Comparison of ENCODE assay signal across 10 mouse cellular contexts in genomic region chrX:100740785-100741184, GRCm38 (mm10). TPM values are rescaled to one million over a fixed set of nuclear protein-coding genes. Genes with fewer than 3 reads are reported as not detected.
DNase-seq lines count a peak whose midpoint lies in the region; ATAC-seq lines count a peak whose summit lies in the region.
"Had no signal": no experiment of that assay in that cellular context is flagged by ENCODE, and none has a peak within 500 bp of the region (broad histone marks: within the 10 kb centered on the region; RNA-seq: fewer than 3 reads in every experiment).

No protein-coding gene starts in this region.

- peak; percentile 20 for DNase-seq in right cerebral cortex, adult 18-20 months
- DNase-seq in right cerebral cortex, postnatal 25 days: no peak
- peak; percentile 61 to 75 for DNase-seq in heart, adult 18-20 months
- DNase-seq in heart, postnatal 25 days (ENCODE audit: low spot score): peak; percentile 6
- no peak for DNase-seq in spleen, postnatal 36 days (ENCODE audit: low spot score in 2 of 2)
- DNase-seq in yolk sac, embryonic 10.5 days (ENCODE audit: low spot score): no peak
- DNase-seq: cerebellum, postnatal 25 days; kidney, postnatal 36 days; thymus, postnatal 4 days had no signal

- no peak for ATAC-seq in megakaryocyte-erythroid progenitor cell, adult 5-6 weeks (replicated peaks; ENCODE audit: low FRiP score, low TSS enrichment, poor library complexity, severe bottlenecking)

- intact Hi-C loops in heart, postnatal 25 days (cut with DNase I): no loop called here

RNA-seq across cellular contexts. Expression of gene Gdpd2, which starts 11.1 kb away (rescaled TPM):
- under 1 TPM in 1 of 2 experiments, not detected in 1; 0.36 TPM for total RNA-seq in heart, adult 18-20 months (2021)
- not detected for total RNA-seq in heart, postnatal 25 days (2021)
- not detected in 2 replicates for total RNA-seq in megakaryocyte-erythroid progenitor cell, adult 5-6 weeks (2014; fragmentation: Nextera tagmentation)
- total RNA-seq in megakaryocyte-erythroid progenitor cell, adult 5-6 weeks (2017): 1.0 TPM in 1 of 2 replicates, not detected in the other

RNA-seq across cellular contexts. Expression of gene Dlg3, which starts 26.7 kb away (rescaled TPM):
- 1 to 10 TPM; 2.1 to 2.8 TPM for total RNA-seq in heart, adult 18-20 months (2021)
- total RNA-seq in heart, postnatal 25 days (2021): 1 to 10 TPM; 3.2 to 3.4 TPM
- total RNA-seq in megakaryocyte-erythroid progenitor cell, adult 5-6 weeks (2014; fragmentation: Nextera tagmentation): 11.7 and 13.5 TPM in 2 replicates
- total RNA-seq in megakaryocyte-erythroid progenitor cell, adult 5-6 weeks (2017): 11.4 and 12.0 TPM in 2 replicates

Comparison
In these comparisons a context has a peak if more than half of its experiments do, and no peak if none do; other contexts are left out.
1. DNase-seq: peak in right cerebral cortex, adult 18-20 months (single experiment), heart, adult 18-20 months (2 of 2) and heart, postnatal 25 days (single experiment); none in right cerebral cortex, postnatal 25 days (single experiment), spleen, postnatal 36 days (0 of 2) and yolk sac, embryonic 10.5 days (single experiment).